Mouse (Mus musculus) neural tube, postnatal 0 days (tissue): ENCODE measurements around the gene Rogdi. TPM values are rescaled to one million over a fixed set of nuclear protein-coding genes. Genes with fewer than 3 reads are reported as not detected.

ENCODE experiments used
- polyA plus RNA-seq: library from polyadenylated mRNA; unstranded; fragments of >200 nt; fragmentation: Nextera tagmentation; extraction: Ambion mirVana; gene quantifications from 2 replicates; pipeline ENCODE4 v1.2.1, GENCODE M21; 2015

The Rogdi gene
- polyA plus RNA-seq = 150 and 178 TPM in 2 replicates

DNA sequence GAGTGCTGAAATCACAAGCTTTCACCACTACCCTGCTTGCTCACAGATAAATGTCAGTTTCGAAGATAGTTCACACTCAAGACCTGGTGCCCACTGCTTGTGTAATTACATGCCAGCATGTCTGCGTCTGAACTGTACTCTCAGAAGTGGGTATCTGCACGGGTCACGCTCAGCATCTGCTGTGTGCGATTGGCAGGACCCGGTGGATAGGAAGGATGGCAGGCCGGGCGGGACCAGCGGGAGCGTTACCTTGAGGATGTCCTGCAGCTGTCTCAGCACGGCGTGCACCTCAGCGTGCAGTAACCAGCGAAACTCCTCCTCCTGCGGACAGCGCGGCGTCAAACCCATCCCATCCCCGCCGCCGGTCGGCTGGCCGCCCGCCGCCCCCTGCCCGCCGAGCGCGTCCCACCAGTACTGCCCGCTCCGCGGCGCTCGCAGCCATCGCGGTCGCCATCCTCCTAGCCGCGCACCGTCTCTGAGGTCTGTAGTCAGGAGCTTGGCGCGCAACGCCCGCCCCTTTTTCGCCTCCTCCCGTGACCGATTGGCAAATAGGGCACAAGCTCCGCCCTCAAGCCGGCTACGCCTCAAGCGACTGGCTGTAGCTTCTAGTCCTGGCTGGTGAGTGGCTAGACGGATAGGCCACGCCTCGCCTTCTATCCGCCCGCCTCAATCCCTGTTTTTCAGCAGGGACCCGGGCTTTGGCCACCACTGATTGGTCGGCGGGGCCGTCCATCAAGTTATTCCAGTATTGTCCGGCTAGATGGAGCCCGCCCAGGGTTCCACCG lies at the start of gene Rogdi:
Rogdi (minus strand) TSS at position 500 of the 785 bp plus-strand sequence.

DNA sequence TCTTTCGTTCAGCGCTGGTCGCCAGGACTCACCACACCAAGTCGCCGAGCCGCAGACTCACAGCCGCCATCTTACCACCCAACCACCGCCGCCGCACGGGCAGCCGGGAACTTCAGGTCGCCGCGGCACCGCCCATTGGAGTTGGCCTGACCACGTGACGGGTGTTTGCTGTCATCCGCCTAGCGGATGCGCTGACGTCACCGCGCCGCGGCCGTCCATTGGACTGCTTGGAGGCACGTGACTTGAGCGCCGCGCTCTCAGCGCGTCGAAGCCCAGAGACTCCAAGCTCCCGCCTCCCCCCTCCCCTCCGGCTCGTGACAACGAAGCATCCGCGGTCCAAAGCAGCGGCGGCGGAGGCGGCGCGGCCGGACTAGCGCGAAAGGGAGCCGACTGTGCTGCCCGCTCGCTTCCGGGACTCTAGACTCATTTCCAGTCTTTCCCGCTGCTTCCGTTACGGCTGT lies 36.5 kb upstream of the Rogdi start, which contains the start of the genes Glyr1 and Ubn1:
Glyr1 (minus strand) TSS at position 90 of the 461 bp plus-strand sequence.
Ubn1 (plus strand) TSS at position 284 of the 461 bp plus-strand sequence.

DNA sequence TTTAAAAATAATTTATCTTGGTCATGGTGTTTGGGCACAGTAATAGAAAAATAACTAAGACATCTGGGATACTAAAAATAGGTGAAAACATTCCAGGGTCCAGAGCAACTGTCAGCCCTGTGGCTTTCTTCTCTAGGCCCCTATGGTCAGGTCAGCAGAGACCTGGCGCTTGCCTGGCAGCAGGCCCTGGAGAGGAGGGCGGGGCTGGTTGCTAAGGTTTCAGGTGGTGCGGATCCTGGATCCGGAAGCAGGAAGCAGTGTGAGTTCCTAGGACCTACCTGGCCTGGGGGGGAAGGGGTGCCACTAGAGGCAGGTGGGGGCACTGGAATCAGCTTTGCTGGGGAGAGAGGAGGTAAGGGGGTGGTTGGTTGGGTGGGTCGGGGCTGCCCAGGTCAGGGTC lies 6.3 kb downstream of the Rogdi start, which contains the start of gene Smim22:
Smim22 (plus strand) TSS at position 222 of the 400 bp plus-strand sequence.

DNA sequence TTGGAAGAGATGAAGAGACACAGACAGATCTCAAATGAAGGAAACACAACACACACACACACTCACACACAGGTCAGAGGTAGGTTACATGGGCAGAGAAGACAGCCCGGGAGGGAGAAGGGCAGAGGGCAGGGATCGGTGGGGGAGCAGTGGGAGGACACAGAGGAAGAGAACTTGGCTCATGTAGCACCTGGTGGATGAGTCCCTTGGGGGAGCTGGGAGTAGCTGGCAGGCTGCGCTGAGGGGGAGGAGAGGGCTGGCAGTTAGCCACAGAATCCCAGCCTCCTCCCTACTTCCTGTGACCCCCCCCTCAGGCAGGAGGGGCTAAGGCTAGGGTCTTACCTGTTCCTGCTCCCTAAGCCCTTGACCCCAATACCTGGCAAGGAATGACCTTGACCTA lies 15.8 kb downstream of the Rogdi start, which contains the start of gene Sept12:
Sept12 (minus strand) TSS at position 300 of the 400 bp plus-strand sequence.

DNA sequence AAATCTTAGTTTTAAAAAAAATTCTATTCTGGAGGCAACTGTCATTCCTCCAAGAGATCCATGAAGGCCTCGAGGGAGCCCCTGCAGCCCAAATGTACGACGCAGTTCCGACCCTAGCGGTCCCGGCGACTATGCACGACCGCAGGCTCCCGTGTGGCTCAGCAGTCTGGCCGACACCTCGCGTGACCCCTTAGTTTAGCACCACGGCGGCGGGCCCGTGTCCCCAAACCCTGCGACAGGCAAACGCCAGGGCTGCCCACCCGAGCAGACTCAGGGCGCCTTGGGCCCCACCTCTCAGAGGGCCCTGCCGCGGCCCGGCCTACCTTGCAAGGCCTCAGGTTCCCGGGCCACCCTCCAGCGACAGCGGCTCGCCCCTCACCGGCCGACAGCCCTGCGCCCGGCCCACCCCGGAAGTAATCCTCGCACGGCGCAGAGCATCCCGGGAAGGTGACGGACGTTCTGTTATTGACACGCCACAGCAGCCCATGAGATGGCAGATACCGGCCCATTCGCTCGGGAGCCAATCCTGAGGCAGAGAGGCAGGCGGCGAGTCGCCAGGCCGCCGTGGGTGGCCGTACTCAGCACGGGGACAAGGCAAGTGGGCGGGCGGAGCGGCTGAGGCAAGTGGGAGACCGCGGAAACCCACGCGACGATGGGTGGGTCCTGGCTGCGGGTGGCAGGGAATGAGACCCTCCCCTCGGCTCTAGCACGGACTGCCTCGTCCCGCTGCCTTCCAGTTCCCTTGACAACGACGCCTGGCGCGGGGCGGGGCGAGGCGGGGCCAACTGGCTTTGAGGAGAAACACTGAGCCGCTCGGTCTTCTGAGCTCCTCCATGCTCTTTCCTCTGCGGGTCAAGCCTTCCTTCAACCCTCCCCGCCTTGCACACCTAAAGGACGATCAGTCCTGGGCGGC lies 49.3 kb downstream of the Rogdi start, which contains the start of gene Anks3:
Anks3 (minus strand) TSS at position 409 of the 913 bp plus-strand sequence.

Other genes with a start within 250 kb of the Rogdi start
- 144 and 152 TPM in 2 replicates for gene Cdip1, start 223.3 kb downstream of the Rogdi start, polyA plus RNA-seq
- gene 4930562C15Rik, start 178.1 kb downstream of the Rogdi start, polyA plus RNA-seq = 0.17 and 0.25 TPM in 2 replicates
- gene Ubald1, start 133.2 kb downstream of the Rogdi start, polyA plus RNA-seq = 69.2 and 80.2 TPM in 2 replicates
- gene Mgrn1, start 127.3 kb downstream of the Rogdi start, polyA plus RNA-seq = 118 and 134 TPM in 2 replicates
- gene Nudt16l1, start 74.8 kb downstream of the Rogdi start, polyA plus RNA-seq = 131 and 133 TPM in 2 replicates
- 39.5 and 54.6 TPM in 2 replicates for gene Anks3, start 49.3 kb downstream of the Rogdi start, polyA plus RNA-seq
- not detected in 2 replicates for gene Sept12, start 15.7 kb downstream of the Rogdi start, polyA plus RNA-seq
- gene Smim22, start 6.3 kb downstream of the Rogdi start, polyA plus RNA-seq = not detected in 2 replicates
- 117 and 125 TPM in 2 replicates for gene Glyr1, start 36.3 kb upstream of the Rogdi start, polyA plus RNA-seq
- gene Ubn1, start 36.5 kb upstream of the Rogdi start, polyA plus RNA-seq = 8.8 and 9.1 TPM in 2 replicates
- 0.09 and 0.15 TPM in 2 replicates for gene Ppl, start 118.9 kb upstream of the Rogdi start, polyA plus RNA-seq
- gene Sec14l5, start 133.6 kb upstream of the Rogdi start, polyA plus RNA-seq = 0.25 and 0.27 TPM in 2 replicates
- 8.3 and 12.6 TPM in 2 replicates for gene Nagpa, start 190.5 kb upstream of the Rogdi start, polyA plus RNA-seq
- 10.0 and 13.9 TPM in 2 replicates for gene AU021092, start 208.7 kb upstream of the Rogdi start, polyA plus RNA-seq
- gene Alg1, start 220.1 kb upstream of the Rogdi start, polyA plus RNA-seq = 44.7 and 47.3 TPM in 2 replicates
- gene Eef2kmt, start 242.4 kb upstream of the Rogdi start, polyA plus RNA-seq = 8.3 and 10.5 TPM in 2 replicates